ENCODE assay signal across 11 mouse cellular contexts in the genomic region with DNA sequence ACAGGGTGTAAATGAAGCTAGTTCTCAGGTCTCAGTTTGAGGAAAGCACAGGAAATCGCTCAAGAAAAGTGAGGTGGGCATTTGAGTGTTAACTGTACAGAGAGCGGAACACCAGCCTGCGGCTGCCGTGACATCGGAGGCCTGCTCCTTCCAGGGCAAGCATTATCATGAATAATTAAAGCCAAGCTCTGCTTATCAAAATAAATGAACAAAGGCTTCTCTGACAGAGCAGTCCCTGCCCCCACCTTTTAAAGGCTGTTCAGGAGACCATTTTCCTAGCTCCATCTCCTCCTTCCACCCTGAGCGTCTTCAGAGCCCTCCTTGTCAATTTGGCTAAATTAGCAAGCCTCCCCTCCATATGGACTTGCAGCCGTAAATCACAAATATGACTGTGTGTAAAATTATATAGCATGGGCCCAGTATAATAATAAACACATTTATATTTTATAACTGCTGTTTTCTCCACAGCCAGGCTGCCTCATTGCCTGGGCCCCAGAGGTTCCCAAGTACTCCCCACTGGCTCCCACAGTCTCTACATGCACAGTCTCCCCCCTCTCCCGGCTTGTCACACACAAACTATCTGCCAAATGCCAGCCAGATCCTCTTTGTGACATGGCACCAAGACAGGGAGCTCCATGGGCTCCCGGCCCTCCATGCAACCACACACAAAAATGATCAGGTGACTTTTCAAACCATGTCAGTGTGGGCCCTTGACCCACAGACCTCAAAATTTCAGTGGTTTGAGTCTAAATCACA.
DNase-seq lines count a peak whose midpoint lies in the region; ATAC-seq lines count a peak whose summit lies in the region.
"Had no signal": no experiment of that assay in that cellular context is flagged by ENCODE, and none has a peak within 500 bp of the region (broad histone marks: within the 10 kb centered on the region; RNA-seq: fewer than 3 reads in every experiment).

No protein-coding gene starts in this region.

- H3K4me3 ChIP-seq in kidney, embryonic 14.5 days (ENCODE audit: low read length) = no peak overlapping the region
- H3K4me3 ChIP-seq in embryonic facial prominence, embryonic 11.5 days (ENCODE audit: low read depth, low read length) = no peak overlapping the region
- no peak overlapping the region for H3K4me3 ChIP-seq in forebrain, embryonic 15.5 days
- no peak overlapping the region for H3K4me3 ChIP-seq in midbrain, embryonic 15.5 days
- H3K4me3 ChIP-seq: erythroblast, embryonic 14.5 days; liver, embryonic 13.5 days; myocyte had no signal

- H3K9me3 ChIP-seq in kidney, embryonic 14.5 days (ENCODE audit: control insufficient read depth, low read length) = peaks cover 2% of the 10 kb centered on the region; the same call in 1 of the 2 replicates
- no peaks in the 10 kb centered on the region for H3K9me3 ChIP-seq in embryonic facial prominence, embryonic 11.5 days (replicated peaks; ENCODE audit: control insufficient read depth, low read length)
- no peaks in the 10 kb centered on the region for H3K9me3 ChIP-seq in forebrain, embryonic 15.5 days
- H3K9me3 ChIP-seq in midbrain, embryonic 15.5 days = no peaks in the 10 kb centered on the region
- H3K9me3 ChIP-seq: liver, embryonic 13.5 days had no signal

- no peak overlapping the region for H3K4me2 ChIP-seq in kidney, embryonic 14.5 days (replicated peaks; ENCODE audit: low read depth, low read length)
- H3K4me2 ChIP-seq in embryonic facial prominence, embryonic 11.5 days (ENCODE audit: low read depth, low read length) = no peak overlapping the region
- no peak overlapping the region for H3K4me2 ChIP-seq in forebrain, embryonic 15.5 days (replicated peaks)
- H3K4me2 ChIP-seq in midbrain, embryonic 15.5 days = peak overlapping the region; percentile 28
- H3K4me2 ChIP-seq: liver, embryonic 13.5 days had no signal

- no peak for DNase-seq in kidney, postnatal 25 days
- DNase-seq in embryonic facial prominence, embryonic 11.5 days (ENCODE audit: low spot score) = peak; percentile 27
- DNase-seq in gastrocnemius, adult 18-20 months (ENCODE audit: low spot score) = no peak
- DNase-seq in thymus, adult 18-20 months = no peak
- DNase-seq: liver, embryonic 13.5 days; spleen, adult 18-20 months had no signal

- peaks cover 19% of the 10 kb centered on the region for H3K4me1 ChIP-seq in kidney, embryonic 14.5 days (ENCODE audit: control insufficient read depth, insufficient read depth, low read length)
- H3K4me1 ChIP-seq in embryonic facial prominence, embryonic 11.5 days (ENCODE audit: control insufficient read depth, insufficient read depth, low read length) = peaks cover 2% of the 10 kb centered on the region; the same call in 1 of the 2 replicates
- H3K4me1 ChIP-seq in forebrain, embryonic 15.5 days = peaks cover 58% of the 10 kb centered on the region
- peaks cover 83% of the 10 kb centered on the region for H3K4me1 ChIP-seq in midbrain, embryonic 15.5 days
- H3K4me1 ChIP-seq: liver, embryonic 13.5 days had no signal

- 0 out of 2 replicates have a peak, but pooled peaks have one; percentile 39 for ATAC-seq in kidney, embryonic 14.5 days (ENCODE audit: low FRiP score, low TSS enrichment)
- ATAC-seq in embryonic facial prominence, embryonic 11.5 days (replicated peaks; ENCODE audit: insufficient number of reproducible peaks, low FRiP score, low TSS enrichment, low read depth) = peak; percentile 73
- peak; percentile 55 for ATAC-seq in forebrain, embryonic 15.5 days (replicated peaks)
- ATAC-seq in midbrain, embryonic 15.5 days (replicated peaks) = peak; percentile 64

- no peak overlapping the region for H3K9ac ChIP-seq in kidney, embryonic 14.5 days (ENCODE audit: low read depth, low read length)
- no peak overlapping the region for H3K9ac ChIP-seq in embryonic facial prominence, embryonic 11.5 days (replicated peaks; ENCODE audit: low read length)
- no peak overlapping the region for H3K9ac ChIP-seq in forebrain, embryonic 15.5 days (replicated peaks)
- H3K9ac ChIP-seq in midbrain, embryonic 15.5 days = peak overlapping the region; percentile 15; the same call in 1 of the 2 replicates
- H3K9ac ChIP-seq: liver, embryonic 13.5 days had no signal

- 40% methylated on average over 9 of the region's 9 CpGs for WGBS in kidney, embryonic 14.5 days
- WGBS in embryonic facial prominence, embryonic 11.5 days = 31% methylated on average over 9 of the region's 9 CpGs
- 21% methylated on average over 9 of the region's 9 CpGs for WGBS in forebrain, embryonic 15.5 days
- WGBS in midbrain, embryonic 15.5 days = 21% methylated on average over 9 of the region's 9 CpGs

- H3K27me3 ChIP-seq in kidney, embryonic 14.5 days (ENCODE audit: control insufficient read depth, insufficient read depth, low read length) = no peaks in the 10 kb centered on the region
- no peaks in the 10 kb centered on the region for H3K27me3 ChIP-seq in embryonic facial prominence, embryonic 11.5 days (ENCODE audit: control insufficient read depth, insufficient read depth, low read length)
- no peaks in the 10 kb centered on the region for H3K27me3 ChIP-seq in forebrain, embryonic 15.5 days
- no peaks in the 10 kb centered on the region for H3K27me3 ChIP-seq in midbrain, embryonic 15.5 days (replicated peaks)
- H3K27me3 ChIP-seq: liver, embryonic 13.5 days had no signal

- no peak overlapping the region for H3K27ac ChIP-seq in kidney, embryonic 14.5 days (ENCODE audit: low read depth, low read length)
- H3K27ac ChIP-seq in embryonic facial prominence, embryonic 11.5 days (replicated peaks; ENCODE audit: low read depth, low read length) = no peak overlapping the region
- peak overlapping the region; percentile 68 for H3K27ac ChIP-seq in forebrain, embryonic 15.5 days (replicated peaks)
- H3K27ac ChIP-seq in midbrain, embryonic 15.5 days = peak overlapping the region; percentile 82
- H3K27ac ChIP-seq: liver, embryonic 13.5 days had no signal

- no peaks in the 10 kb centered on the region for H3K36me3 ChIP-seq in kidney, embryonic 14.5 days (ENCODE audit: control insufficient read depth, insufficient read depth, low read length)
- no peaks in the 10 kb centered on the region for H3K36me3 ChIP-seq in embryonic facial prominence, embryonic 11.5 days (replicated peaks; ENCODE audit: control insufficient read depth, insufficient read depth, low read depth, low read length)
- no peaks in the 10 kb centered on the region for H3K36me3 ChIP-seq in forebrain, embryonic 15.5 days
- H3K36me3 ChIP-seq in midbrain, embryonic 15.5 days (replicated peaks) = no peaks in the 10 kb centered on the region

Comparison
In these comparisons a context has a peak if more than half of its experiments do, and no peak if none do; other contexts are left out.
1. H3K27ac ChIP-seq: peak in forebrain, embryonic 15.5 days (single experiment) and midbrain, embryonic 15.5 days (single experiment); none in kidney, embryonic 14.5 days (single experiment) and embryonic facial prominence, embryonic 11.5 days (single experiment).
2. Peak in every context shown above with its lines, with median percentiles within 50 percentile points of each other: ATAC-seq.